In genomic region chr11:95384004-95384318, GRCm38 (mm10) we compare ENCODE assay signal across 8 mouse cellular contexts. TPM values are rescaled to one million over a fixed set of nuclear protein-coding genes. Genes with fewer than 3 reads are reported as not detected.
A peak's percentile ranks its signal among the peaks of the same experiment; 100 is the strongest.
DNase-seq lines count a peak whose midpoint lies in the region; ATAC-seq and TF ChIP-seq lines count a peak whose summit lies in the region.

No protein-coding gene starts in this region.

- H3K4me3 ChIP-seq in megakaryocyte, embryonic 14.5 days (replicated peaks), result peak overlapping the region; percentile 97
- H3K4me3 ChIP-seq in forebrain, embryonic 13.5 days, result peak overlapping the region; percentile 95; the same call in 1 of the 2 replicates
- peak overlapping the region; percentile 66 for H3K4me3 ChIP-seq in limb, embryonic 14.5 days (replicated peaks; ENCODE audit: low read length)
- H3K4me3 ChIP-seq in stomach, embryonic 14.5 days (ENCODE audit: low read depth, low read length), result peak overlapping the region; percentile 88

- TF ChIP-seq POLR2A in limb, embryonic 14.5 days (IDR thresholded peaks at IDR 0.05; ENCODE audit: borderline replicate concordance, extremely low read depth, insufficient read depth, insufficient read length), result no peak

- H3K9me3 ChIP-seq in megakaryocyte, embryonic 14.5 days, result no peaks in the 10 kb centered on the region
- no peaks in the 10 kb centered on the region for H3K9me3 ChIP-seq in forebrain, embryonic 13.5 days (replicated peaks)
- no peaks in the 10 kb centered on the region for H3K9me3 ChIP-seq in limb, embryonic 14.5 days (ENCODE audit: control insufficient read depth, low read length)
- H3K9me3 ChIP-seq in stomach, embryonic 14.5 days (ENCODE audit: control insufficient read depth, low read depth, low read length), result no peaks in the 10 kb centered on the region

- peak overlapping the region; percentile 67 for H3K4me2 ChIP-seq in forebrain, embryonic 13.5 days
- H3K4me2 ChIP-seq in limb, embryonic 14.5 days (replicated peaks; ENCODE audit: low read depth, low read length, severe bottlenecking), result peak overlapping the region; percentile 45
- H3K4me2 ChIP-seq in stomach, embryonic 14.5 days (replicated peaks; ENCODE audit: low read depth, low read length), result peak overlapping the region; percentile 37

- DNase-seq in limb, embryonic 14.5 days (ENCODE audit: low spot score), result no peak
- no peak for DNase-seq in natural killer cell, adult 2 months (ENCODE audit: low spot score in 2 of 2)
- no peak for DNase-seq in left cerebral cortex, postnatal 10 days (ENCODE audit: extremely low spot score in 1 of 2, low spot score in 2 of 2)

- peak overlapping the region; percentile 22; the same call in 1 of the 2 replicates for H3K27ac ChIP-seq in forebrain, embryonic 13.5 days
- no peak overlapping the region for H3K27ac ChIP-seq in limb, embryonic 14.5 days (replicated peaks; ENCODE audit: low read depth, low read length)
- H3K27ac ChIP-seq in stomach, embryonic 14.5 days (ENCODE audit: low read length), result no peak overlapping the region

- peaks cover 16% of the 10 kb centered on the region for H3K27me3 ChIP-seq in megakaryocyte, embryonic 14.5 days (replicated peaks)
- no peaks in the 10 kb centered on the region for H3K27me3 ChIP-seq in forebrain, embryonic 13.5 days
- no peaks in the 10 kb centered on the region for H3K27me3 ChIP-seq in limb, embryonic 14.5 days (ENCODE audit: control insufficient read depth, insufficient read depth, low read length)
- H3K27me3 ChIP-seq in stomach, embryonic 14.5 days (ENCODE audit: control insufficient read depth, insufficient read depth, low read length), result no peaks in the 10 kb centered on the region

- H3K36me3 ChIP-seq in megakaryocyte, embryonic 14.5 days (replicated peaks; ENCODE audit: low read length), result peaks cover 65% of the 10 kb centered on the region
- H3K36me3 ChIP-seq in forebrain, embryonic 13.5 days (ENCODE audit: poor library complexity, severe bottlenecking), result peaks cover 33% of the 10 kb centered on the region
- peaks cover 55% of the 10 kb centered on the region for H3K36me3 ChIP-seq in limb, embryonic 14.5 days (ENCODE audit: control insufficient read depth, insufficient read depth, low read length)
- H3K36me3 ChIP-seq in stomach, embryonic 14.5 days (ENCODE audit: control insufficient read depth, insufficient read depth, low read length), result peaks cover 22% of the 10 kb centered on the region; the same call in 1 of the 2 replicates

- no peak for ATAC-seq in megakaryocyte, adult 5-6 weeks (ENCODE audit: poor library complexity, severe bottlenecking)
- no peak for ATAC-seq in forebrain, embryonic 13.5 days
- no peak for ATAC-seq in limb, embryonic 14.5 days (ENCODE audit: low FRiP score, low read depth)
- no peak for ATAC-seq in stomach, embryonic 14.5 days (ENCODE audit: insufficient number of reproducible peaks, insufficient read depth, low FRiP score, low read depth)
- ATAC-seq in frontal cortex, adult (ENCODE audit: low TSS enrichment), result no peak

- H3K9ac ChIP-seq in forebrain, embryonic 13.5 days, result no peak overlapping the region
- H3K9ac ChIP-seq in limb, embryonic 14.5 days (ENCODE audit: low read depth, low read length, severe bottlenecking), result peak overlapping the region; percentile 86
- no peak overlapping the region for H3K9ac ChIP-seq in stomach, embryonic 14.5 days (replicated peaks; ENCODE audit: low read depth, low read length)

- WGBS in forebrain, embryonic 13.5 days, result 42% methylated on average over 9 of the region's 9 CpGs
- WGBS in limb, embryonic 14.5 days, result 43% methylated on average over 9 of the region's 9 CpGs
- 36% methylated on average over 9 of the region's 9 CpGs for WGBS in stomach, embryonic 14.5 days

- H3K4me1 ChIP-seq in megakaryocyte, embryonic 14.5 days, result peaks cover 55% of the 10 kb centered on the region
- H3K4me1 ChIP-seq in forebrain, embryonic 13.5 days, result peaks cover 14% of the 10 kb centered on the region
- no peaks in the 10 kb centered on the region for H3K4me1 ChIP-seq in limb, embryonic 14.5 days (ENCODE audit: control insufficient read depth, insufficient read depth, low read length)
- peaks cover 5% of the 10 kb centered on the region; the same call in 1 of the 2 replicates for H3K4me1 ChIP-seq in stomach, embryonic 14.5 days (ENCODE audit: control insufficient read depth, insufficient read depth, low read length)

- intact Hi-C loops in left cerebral cortex, postnatal 10 days (cut with DNase I), result loop anchor here (1.0 to 10.0 kb wide), 3 partner anchors 72 to 261 kb away; partner anchors contain the start of gene Kat7

RNA-seq across cellular contexts. Expression of gene Slc35b1, which starts 0.5 kb away (rescaled TPM):
- 11.3 and 13.2 TPM in 2 replicates for polyA plus RNA-seq in megakaryocyte, embryonic 14.5 days (2012; ENCODE audit: insufficient read depth, low replicate concordance)
- total RNA-seq in megakaryocyte, adult 5-6 weeks (2015), result 44.9 and 59.7 TPM in 2 replicates
- 59.2 and 62.2 TPM in 2 replicates for total RNA-seq in megakaryocyte, adult 5-6 weeks (2017)
- 135 and 140 TPM in 2 replicates for polyA plus RNA-seq in forebrain, embryonic 13.5 days (2015; fragmentation: Nextera tagmentation; extraction: Ambion mirVana)
- 98.1 and 116 TPM in 2 replicates for polyA plus RNA-seq in limb, embryonic 14.5 days (2012; rRNA removed)
- 110 and 117 TPM in 2 replicates for polyA plus RNA-seq in limb, embryonic 14.5 days (2014; fragmentation: Nextera tagmentation; extraction: Ambion mirVana)
- 91.0 and 98.1 TPM in 2 replicates for polyA plus RNA-seq in stomach, embryonic 14.5 days (2014; fragmentation: Nextera tagmentation; extraction: Ambion mirVana)
- 10 to 100 TPM; 78.8 to 79.4 TPM for total RNA-seq in left cerebral cortex, postnatal 10 days (2021)

RNA-seq across cellular contexts. Expression of gene Spop, which starts 29.9 kb away (rescaled TPM):
- polyA plus RNA-seq in megakaryocyte, embryonic 14.5 days (2012; ENCODE audit: insufficient read depth, low replicate concordance), result 4.1 and 20.4 TPM in 2 replicates
- total RNA-seq in megakaryocyte, adult 5-6 weeks (2015), result 102 and 112 TPM in 2 replicates
- total RNA-seq in megakaryocyte, adult 5-6 weeks (2017), result 76.1 and 83.3 TPM in 2 replicates
- polyA plus RNA-seq in forebrain, embryonic 13.5 days (2015; fragmentation: Nextera tagmentation; extraction: Ambion mirVana), result 175 and 178 TPM in 2 replicates
- 45.1 and 51.3 TPM in 2 replicates for polyA plus RNA-seq in limb, embryonic 14.5 days (2012; rRNA removed)
- 92.7 and 98.2 TPM in 2 replicates for polyA plus RNA-seq in limb, embryonic 14.5 days (2014; fragmentation: Nextera tagmentation; extraction: Ambion mirVana)
- polyA plus RNA-seq in stomach, embryonic 14.5 days (2014; fragmentation: Nextera tagmentation; extraction: Ambion mirVana), result 105 and 111 TPM in 2 replicates
- 100 to 1,000 TPM; 140 to 143 TPM for total RNA-seq in left cerebral cortex, postnatal 10 days (2021)

RNA-seq across cellular contexts. Expression of gene Fam117a, which starts 47.1 kb away (rescaled TPM):
- 42.4 and 44.8 TPM in 2 replicates for polyA plus RNA-seq in megakaryocyte, embryonic 14.5 days (2012; ENCODE audit: insufficient read depth, low replicate concordance)
- 62.5 and 73.3 TPM in 2 replicates for total RNA-seq in megakaryocyte, adult 5-6 weeks (2015)
- 63.5 and 72.2 TPM in 2 replicates for total RNA-seq in megakaryocyte, adult 5-6 weeks (2017)
- polyA plus RNA-seq in forebrain, embryonic 13.5 days (2015; fragmentation: Nextera tagmentation; extraction: Ambion mirVana), result 3.0 and 3.8 TPM in 2 replicates
- polyA plus RNA-seq in limb, embryonic 14.5 days (2012; rRNA removed), result 48.3 and 59.6 TPM in 2 replicates
- 19.3 and 22.1 TPM in 2 replicates for polyA plus RNA-seq in limb, embryonic 14.5 days (2014; fragmentation: Nextera tagmentation; extraction: Ambion mirVana)
- polyA plus RNA-seq in stomach, embryonic 14.5 days (2014; fragmentation: Nextera tagmentation; extraction: Ambion mirVana), result 14.3 and 15.7 TPM in 2 replicates
- total RNA-seq in left cerebral cortex, postnatal 10 days (2021), result 1 to 10 TPM; 2.9 TPM
